Mouse (Mus musculus) embryonic facial prominence, embryonic 12.5 days (tissue): Measurements from ENCODE around the gene Pcsk2. TPM values are rescaled to one million over a fixed set of nuclear protein-coding genes. Genes with fewer than 3 reads are reported as not detected.

Experiments
- ATAC-seq: fragments of 200-750 bp; cut with Nextera tagmentation; 2 replicates; pipeline ENCODE4 v1.8.0; 2017; ENCODE audit not compliant: insufficient number of reproducible peaks, insufficient read depth, low FRiP score, low TSS enrichment
- H3K27ac ChIP-seq: fragments of 300-500 bp; sonication (generic); 2 replicates; pipeline ENCODE4 v1.5.1; 2016; ENCODE audit warnings: mild to moderate bottlenecking
- H3K27me3 ChIP-seq: fragments of 300-500 bp; sonication (generic); 2 replicates; pipeline ENCODE4 v1.6.1; 2016; ENCODE audit warnings: mild to moderate bottlenecking, moderate library complexity
- H3K36me3 ChIP-seq: fragments of 300-500 bp; sonication (generic); 2 replicates; pipeline ENCODE4 v1.6.1; 2016; ENCODE audit warnings: mild to moderate bottlenecking
- H3K4me1 ChIP-seq: fragments of 300-500 bp; sonication (generic); 2 replicates; pipeline ENCODE4 v1.6.1; 2016
- H3K4me2 ChIP-seq: fragments of 300-500 bp; sonication (generic); replicated peaks from 2 replicates; pipeline ENCODE4 v1.6.1; 2016; ENCODE audit warnings: mild to moderate bottlenecking, moderate library complexity
- H3K4me3 ChIP-seq: fragments of 300-500 bp; sonication (generic); 2 replicates; pipeline ENCODE4 v1.5.1; 2016; ENCODE audit warnings: mild to moderate bottlenecking
- H3K9ac ChIP-seq: fragments of 300-500 bp; sonication (generic); 2 replicates; pipeline ENCODE4 v1.6.1; 2016; ENCODE audit warnings: mild to moderate bottlenecking, moderate library complexity
- H3K9me3 ChIP-seq: fragments of 300-500 bp; sonication (generic); 2 replicates; pipeline ENCODE4 v1.6.1; 2016; ENCODE audit warnings: mild to moderate bottlenecking, moderate library complexity
- WGBS: fragments of 180-500 bp; shearing (Covaris S2); methylation state at CpG from one replicate; pipeline ENCODE4 v1.1.7; 2016; 5-methylcytosine and 5-hydroxymethylcytosine counted together
- polyA plus RNA-seq: library from polyadenylated mRNA; unstranded; fragments of >200 nt; fragmentation: Nextera tagmentation; extraction: Ambion mirVana; gene quantifications from 2 replicates; pipeline ENCODE4 v1.2.1, GENCODE M21; 2016

Gene Pcsk2
- polyA plus RNA-seq, 1 experiment from 2014 or later = 1.3 TPM

GRCm38 (mm10) chr2:143742436-143742835 lies 196.5 kb downstream of the Pcsk2 start:
- H3K4me1 ChIP-seq = no peaks in the 10 kb centered on the region
- no peak for ATAC-seq
- no peaks in the 10 kb centered on the region for H3K9me3 ChIP-seq
- 89% methylated on average over 5 of the region's 5 CpGs for WGBS
- H3K27me3 ChIP-seq = no peaks in the 10 kb centered on the region
- H3K9ac ChIP-seq = no peak overlapping the region
- no peak overlapping the region for H3K27ac ChIP-seq
- no peak overlapping the region for H3K4me2 ChIP-seq
- H3K4me3 ChIP-seq = no peak overlapping the region
- H3K36me3 ChIP-seq = no peaks in the 10 kb centered on the region

- H3K27me3 ChIP-seq = no peaks in the 10 kb centered on the region
- no peaks in the 10 kb centered on the region for H3K36me3 ChIP-seq
- H3K9me3 ChIP-seq = no peaks in the 10 kb centered on the region
- no peaks in the 10 kb centered on the region for H3K4me1 ChIP-seq
- H3K9ac ChIP-seq = no peak overlapping the region
- H3K4me2 ChIP-seq = no peak overlapping the region
- H3K27ac ChIP-seq = no peak overlapping the region
- H3K4me3 ChIP-seq = no peak overlapping the region
- no peak for ATAC-seq
- WGBS = 78% methylated on average over 4 of the region's 4 CpGs
These were observed 197.1 kb downstream of the Pcsk2 start for GRCm38 (mm10) chr2:143743081-143743480.

GRCm38 (mm10) chr2:143752051-143752788 lies 206.3 kb downstream of the Pcsk2 start:
- H3K9ac ChIP-seq = no peak overlapping the region
- no peaks in the 10 kb centered on the region for H3K27me3 ChIP-seq
- H3K4me1 ChIP-seq = no peaks in the 10 kb centered on the region
- no peak overlapping the region for H3K4me3 ChIP-seq
- H3K36me3 ChIP-seq = no peaks in the 10 kb centered on the region
- no peaks in the 10 kb centered on the region for H3K9me3 ChIP-seq
- WGBS = 74% methylated on average over 9 of the region's 9 CpGs
- ATAC-seq = no peak
- no peak overlapping the region for H3K4me2 ChIP-seq
- no peak overlapping the region for H3K27ac ChIP-seq

- no peaks in the 10 kb centered on the region for H3K9me3 ChIP-seq
- 12% methylated on average over 4 of the region's 4 CpGs for WGBS
- no peak overlapping the region for H3K4me3 ChIP-seq
- no peak for ATAC-seq
- H3K27ac ChIP-seq = no peak overlapping the region
- H3K4me1 ChIP-seq = no peaks in the 10 kb centered on the region
- H3K36me3 ChIP-seq = no peaks in the 10 kb centered on the region
- H3K9ac ChIP-seq = no peak overlapping the region
- H3K27me3 ChIP-seq = no peaks in the 10 kb centered on the region
- no peak overlapping the region for H3K4me2 ChIP-seq
These were observed 230.5 kb downstream of the Pcsk2 start for GRCm38 (mm10) chr2:143776448-143776847.

- Histone ChIP-seq H3K27me3 (no peaks in the 10 kb centered on the region), H3K4me1 (no peaks in the 10 kb centered on the region), H3K4me3 (no peak overlapping the region), H3K4me2 (no peak overlapping the region), H3K27ac (no peak overlapping the region), H3K36me3 (no peaks in the 10 kb centered on the region), H3K9ac (no peak overlapping the region), H3K9me3 (no peaks in the 10 kb centered on the region)
- 81% methylated on average over 2 of the region's 2 CpGs for WGBS
- no peak for ATAC-seq
These were observed 234.4 kb downstream of the Pcsk2 start for GRCm38 (mm10) chr2:143780310-143780709.

GRCm38 (mm10) chr2:143789911-143790310 lies 244.0 kb downstream of the Pcsk2 start:
- Histone ChIP-seq H3K27me3 (no peaks in the 10 kb centered on the region), H3K4me1 (no peaks in the 10 kb centered on the region), H3K9ac (no peak overlapping the region), H3K36me3 (no peaks in the 10 kb centered on the region), H3K9me3 (no peaks in the 10 kb centered on the region), H3K27ac (no peak overlapping the region), H3K4me2 (no peak overlapping the region), H3K4me3 (no peak overlapping the region)
- no peak for ATAC-seq
- WGBS = 83% methylated on average over 5 of the region's 5 CpGs

- 87% methylated on average over 4 of the region's 4 CpGs for WGBS
- H3K4me3 ChIP-seq = no peak overlapping the region
- ATAC-seq = no peak
These were observed 249.9 kb downstream of the Pcsk2 start for GRCm38 (mm10) chr2:143795858-143796257.

GRCm38 (mm10) chr2:143796335-143797013 lies 250.5 kb downstream of the Pcsk2 start:
- no peaks in the 10 kb centered on the region for H3K27me3 ChIP-seq
- no peak overlapping the region for H3K9ac ChIP-seq
- no peaks in the 10 kb centered on the region for H3K36me3 ChIP-seq
- H3K4me2 ChIP-seq = no peak overlapping the region
- H3K27ac ChIP-seq = no peak overlapping the region
- no peaks in the 10 kb centered on the region for H3K9me3 ChIP-seq
- H3K4me3 ChIP-seq = no peak overlapping the region
- no peak for ATAC-seq
- H3K4me1 ChIP-seq = no peaks in the 10 kb centered on the region
- 77% methylated on average over 4 of the region's 4 CpGs for WGBS

More at GRCm38 (mm10) chr2:143795858-143796257, 249.9 kb downstream of the Pcsk2 start:
- Histone ChIP-seq H3K4me1 (no peaks in the 10 kb centered on the region), H3K9ac (no peak overlapping the region), H3K4me2 (no peak overlapping the region), H3K27me3 (no peaks in the 10 kb centered on the region), H3K27ac (no peak overlapping the region), H3K36me3 (no peaks in the 10 kb centered on the region), H3K9me3 (no peaks in the 10 kb centered on the region)

- H3K9ac ChIP-seq = no peak overlapping the region
- no peaks in the 10 kb centered on the region for H3K36me3 ChIP-seq
- H3K27ac ChIP-seq = no peak overlapping the region
- H3K4me3 ChIP-seq = no peak overlapping the region
- H3K9me3 ChIP-seq = no peaks in the 10 kb centered on the region
- WGBS = 50% methylated on average over 5 of the region's 5 CpGs
- H3K4me1 ChIP-seq = no peaks in the 10 kb centered on the region
- no peak for ATAC-seq
- H3K4me2 ChIP-seq = no peak overlapping the region
- no peaks in the 10 kb centered on the region for H3K27me3 ChIP-seq
These were observed 255.1 kb downstream of the Pcsk2 start for GRCm38 (mm10) chr2:143801097-143801496.

- Histone ChIP-seq H3K4me3 (no peak overlapping the region), H3K36me3 (no peaks in the 10 kb centered on the region), H3K9ac (0 out of 2 replicates have a peak overlapping the region, but pooled peaks have one; percentile 2), H3K4me2 (no peak overlapping the region), H3K9me3 (no peaks in the 10 kb centered on the region), H3K4me1 (0 out of 2 replicates have a peak, but pooled peaks cover 3% of the 10 kb centered on the region), H3K27ac (no peak overlapping the region), H3K27me3 (no peaks in the 10 kb centered on the region)
- WGBS = 69% methylated on average over 15 of the region's 15 CpGs
- peak; percentile 47; the same call in 1 of the 2 replicates for ATAC-seq
These were observed 260.4 kb downstream of the Pcsk2 start for GRCm38 (mm10) chr2:143806140-143806923.

GRCm38 (mm10) chr2:143806924-143807664 lies 261.1 kb downstream of the Pcsk2 start:
- Histone ChIP-seq H3K27me3 (no peaks in the 10 kb centered on the region), H3K4me3 (no peak overlapping the region), H3K9me3 (no peaks in the 10 kb centered on the region), H3K27ac (no peak overlapping the region), H3K4me2 (no peak overlapping the region), H3K36me3 (no peaks in the 10 kb centered on the region), H3K4me1 (0 out of 2 replicates have a peak, but pooled peaks cover 3% of the 10 kb centered on the region), H3K9ac (0 out of 2 replicates have a peak overlapping the region, but pooled peaks have one; percentile 2)
- WGBS = 77% methylated on average over 9 of the region's 9 CpGs
- no peak for ATAC-seq
